Mouse (Mus musculus) heart, adult 2 months (tissue): ENCODE data around the gene Cntn4. TPM values are rescaled to one million over a fixed set of nuclear protein-coding genes. Genes with fewer than 3 reads are reported as not detected.

Experiments
- DNase-seq, 2 experiments: peaks; one replicate each; pipeline ENCODE4 v3.0.0; 2021
- H3K27ac ChIP-seq: fragments of 200-600 bp; 2 replicates; pipeline ENCODE4 v1.8.1; 2022
- H3K27me3 ChIP-seq: fragments of 200-500 bp; 2 replicates; pipeline ENCODE4 v1.6.1; 2012; ENCODE audit warnings: mild to moderate bottlenecking, low read length, inconsistent platforms, mixed read lengths; ENCODE audit not compliant: control insufficient read depth, insufficient read depth
- H3K36me3 ChIP-seq: fragments of 200-500 bp; 2 replicates; pipeline ENCODE4 v1.6.1; 2012; ENCODE audit warnings: low read length, inconsistent platforms; ENCODE audit not compliant: control insufficient read depth, insufficient read depth
- H3K4me1 ChIP-seq: fragments of 200-500 bp; 2 replicates; pipeline ENCODE4 v1.6.1; 2011; ENCODE audit warnings: low read length; ENCODE audit not compliant: control insufficient read depth, insufficient read depth
- H3K4me3 ChIP-seq: fragments of 200-600 bp; 2 replicates; pipeline ENCODE4 v1.8.1; 2022
- H3K79me2 ChIP-seq: fragments of 200-500 bp; replicated peaks from 2 replicates; pipeline ENCODE4 v1.6.1; 2012; ENCODE audit warnings: mild to moderate bottlenecking, inconsistent platforms, low read length, moderate library complexity, mixed read lengths; ENCODE audit not compliant: control insufficient read depth, insufficient read depth
- H3K9ac ChIP-seq: fragments of 200-500 bp; 2 replicates; pipeline ENCODE4 v1.6.1; 2012; ENCODE audit warnings: low read depth, mild to moderate bottlenecking, control low read depth, inconsistent platforms, low read length, mixed read lengths
- CTCF ChIP-seq: fragments of 200-600 bp; IDR thresholded peaks from 2 replicates; pipeline ENCODE4 v1.8.1; 2022; ENCODE audit warnings: antibody characterized with exemption, mild to moderate bottlenecking, moderate library complexity
- EP300 ChIP-seq: fragments of 200-500 bp; IDR thresholded peaks from 2 replicates; pipeline ENCODE4 v1.6.1; 2011; ENCODE audit warnings: low read depth, low read length, control low read depth; ENCODE audit not compliant: insufficient read depth
- POLR2A ChIP-seq: fragments of 200-500 bp; IDR thresholded peaks from 2 replicates; pipeline ENCODE4 v1.6.1; 2011; ENCODE audit warnings: mild to moderate bottlenecking, low read depth, low read length, control low read depth; ENCODE audit not compliant: insufficient read depth
- WGBS: fragments of 180-500 bp; shearing (Covaris S2); methylation state at CpG from one replicate; pipeline ENCODE4 v1.1.7; 2018; 5-methylcytosine and 5-hydroxymethylcytosine counted together
- intact Hi-C: fragments of 180-260 bp; cut with DNase I; formaldehyde crosslinking; loops from one replicate; pipeline ENCODE4 v1.15.1; 2025
- polyA plus RNA-seq: library from polyadenylated mRNA; depleted of rRNA; stranded (reverse); fragments of >200 nt; gene quantifications from 2 replicates; pipeline ENCODE4 v1.2.3, GENCODE M21; 2012
- total RNA-seq, 2 experiments: library from RNA; stranded (reverse); gene quantifications; 2 replicates each; pipeline ENCODE4 v1.2.3; 2021

Cntn4 gene
- total and polyA plus RNA-seq, 3 experiments, result 0.04 TPM; not detected in 2

GRCm38 (mm10) chr6:106481533-106481932, 804.1 kb downstream of the Cntn4 start:
- Histone ChIP-seq H3K9ac (no peak overlapping the region), H3K4me3 (no peak overlapping the region), H3K27me3 (no peaks in the 10 kb centered on the region), H3K27ac (no peak overlapping the region), H3K79me2 (no peaks in the 10 kb centered on the region), H3K36me3 (no peaks in the 10 kb centered on the region), H3K4me1 (no peaks in the 10 kb centered on the region)
- no peak for DNase-seq
- WGBS, result 42% methylated on average over 1 of the region's 1 CpGs
- TF ChIP-seq POLR2A (no peak), CTCF (no peak), EP300 (no peak)
- intact Hi-C loops, result no loop called here

DNA sequence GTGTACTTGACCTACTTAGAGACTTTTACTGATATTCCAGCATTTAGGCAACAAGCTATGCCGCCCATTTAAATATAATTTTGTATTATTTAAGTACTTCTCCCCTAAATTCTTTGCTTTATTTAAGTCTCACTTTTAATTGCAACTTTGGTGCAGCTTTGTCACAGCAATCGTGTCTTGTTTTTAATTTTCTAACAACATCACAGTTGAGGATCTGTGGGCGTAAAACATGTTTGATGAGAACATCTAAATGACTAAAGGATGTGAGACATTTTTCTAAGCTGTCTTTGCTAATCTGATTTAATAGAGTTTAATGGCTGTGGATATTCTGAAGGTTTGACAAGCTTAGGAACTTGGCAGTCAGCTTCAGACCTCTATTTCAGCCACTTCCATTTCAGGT, 818.8 kb downstream of the Cntn4 start:
- DNase-seq, result no peak
- no peaks in the 10 kb centered on the region for H3K79me2 ChIP-seq
- TF ChIP-seq CTCF (no peak), EP300 (no peak), POLR2A (no peak)
- H3K36me3 ChIP-seq, result no peaks in the 10 kb centered on the region
- H3K9ac ChIP-seq, result no peak overlapping the region
- H3K4me3 ChIP-seq, result no peak overlapping the region
- no peaks in the 10 kb centered on the region for H3K27me3 ChIP-seq
- WGBS, result 82% methylated on average over 3 of the region's 3 CpGs
- H3K27ac ChIP-seq, result no peak overlapping the region
- intact Hi-C loops, result no loop called here
- H3K4me1 ChIP-seq, result no peaks in the 10 kb centered on the region

GRCm38 (mm10) chr6:106499166-106499565, 821.7 kb downstream of the Cntn4 start:
- intact Hi-C loops, result no loop called here
- Histone ChIP-seq H3K27ac (no peak overlapping the region), H3K79me2 (no peaks in the 10 kb centered on the region), H3K4me3 (no peak overlapping the region), H3K9ac (no peak overlapping the region), H3K4me1 (no peaks in the 10 kb centered on the region), H3K27me3 (no peaks in the 10 kb centered on the region), H3K36me3 (no peaks in the 10 kb centered on the region)
- 79% methylated on average over 3 of the region's 3 CpGs for WGBS
- no peak for TF ChIP-seq POLR2A
- no peak for TF ChIP-seq EP300
- TF ChIP-seq CTCF, result no peak
- DNase-seq, result no peak

DNA sequence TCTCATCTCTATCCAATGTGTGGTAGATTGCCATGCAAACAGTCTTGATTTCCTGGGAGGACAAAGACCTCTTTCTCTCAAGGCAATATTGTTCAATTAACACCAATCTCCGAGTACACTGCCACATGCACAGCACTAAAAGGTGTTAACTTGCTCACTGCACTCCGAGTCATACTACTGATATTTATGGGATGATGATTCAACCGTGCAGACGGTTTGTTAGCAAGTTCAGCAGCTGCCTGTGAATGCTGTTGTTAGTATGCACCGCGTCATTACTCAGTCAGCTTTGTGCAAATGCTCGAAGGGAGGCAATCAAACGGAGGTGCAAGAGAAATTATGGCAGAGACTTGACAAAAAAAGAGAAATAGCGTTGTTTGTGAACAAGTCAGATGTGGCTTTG, 826.5 kb downstream of the Cntn4 start:
- DNase-seq, result no peak
- H3K4me1 ChIP-seq, result no peaks in the 10 kb centered on the region
- TF ChIP-seq CTCF (no peak), POLR2A (no peak), EP300 (no peak)
- no peak overlapping the region for H3K9ac ChIP-seq
- no peak overlapping the region for H3K4me3 ChIP-seq
- H3K27ac ChIP-seq, result no peak overlapping the region
- WGBS, result 56% methylated on average over 9 of the region's 9 CpGs
- no peaks in the 10 kb centered on the region for H3K36me3 ChIP-seq
- no peaks in the 10 kb centered on the region for H3K27me3 ChIP-seq
- H3K79me2 ChIP-seq, result no peaks in the 10 kb centered on the region
- intact Hi-C loops, result no loop called here

DNA sequence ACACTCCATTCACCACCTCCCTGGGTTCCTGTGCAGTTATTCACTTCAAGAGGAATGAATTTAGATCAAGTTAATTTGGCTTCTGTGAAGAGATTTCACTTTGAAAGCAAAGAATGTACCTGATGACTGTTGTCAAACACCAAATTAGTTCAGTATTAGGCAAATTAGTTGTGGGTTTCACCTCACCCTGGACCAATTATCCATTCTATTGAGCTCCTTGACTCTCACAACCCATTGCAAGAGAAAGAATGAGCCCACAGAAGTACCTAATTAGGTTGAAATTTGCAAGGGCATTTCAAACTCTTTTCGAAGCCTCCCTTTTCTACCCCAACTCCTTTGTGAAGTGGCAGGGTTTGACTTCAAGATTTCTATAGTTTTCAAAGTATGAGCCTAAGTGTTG, 842.9 kb downstream of the Cntn4 start:
- 77% methylated on average over 1 of the region's 1 CpGs for WGBS
- Histone ChIP-seq H3K9ac (no peak overlapping the region), H3K27ac (no peak overlapping the region), H3K4me3 (no peak overlapping the region), H3K36me3 (no peaks in the 10 kb centered on the region), H3K4me1 (no peaks in the 10 kb centered on the region), H3K27me3 (no peaks in the 10 kb centered on the region), H3K79me2 (no peaks in the 10 kb centered on the region)
- no peak for DNase-seq
- no peak for TF ChIP-seq EP300
- no peak for TF ChIP-seq CTCF
- TF ChIP-seq POLR2A, result no peak
- intact Hi-C loops, result no loop called here

GRCm38 (mm10) chr6:106543500-106543899, 866.0 kb downstream of the Cntn4 start:
- intact Hi-C loops, result no loop called here
- TF ChIP-seq EP300 (no peak), CTCF (peak; percentile 37)

More at GRCm38 (mm10) chr6:106543500-106543899, 866.0 kb downstream of the Cntn4 start:
- no peaks in the 10 kb centered on the region for H3K4me1 ChIP-seq
- no peaks in the 10 kb centered on the region for H3K36me3 ChIP-seq
- no peak overlapping the region for H3K4me3 ChIP-seq
- H3K27ac ChIP-seq, result no peak overlapping the region
- H3K9ac ChIP-seq, result no peak overlapping the region
- no peaks in the 10 kb centered on the region for H3K27me3 ChIP-seq
- no peaks in the 10 kb centered on the region for H3K79me2 ChIP-seq
- DNase-seq, result no peak
